Mouse (Mus musculus) E14TG2a.4 (cell line): Measurements from ENCODE around the gene Rtf2.

Experiments
- H3K27me3 ChIP-seq: 2 replicates; pipeline ENCODE4 v1.6.1; 2014; ENCODE audit warnings: low read length, control low read depth; ENCODE audit not compliant: insufficient read depth
- H3K36me3 ChIP-seq: 2 replicates; pipeline ENCODE4 v1.6.1; 2014; ENCODE audit warnings: low read length, control low read depth; ENCODE audit not compliant: insufficient read depth
- H3K4me1 ChIP-seq: replicated peaks from 2 replicates; pipeline ENCODE4 v1.6.1; 2014; ENCODE audit warnings: low read depth, low read length, control low read depth
- H3K4me3 ChIP-seq: replicated peaks from 2 replicates; pipeline ENCODE4 v1.5.1; 2014; ENCODE audit warnings: mild to moderate bottlenecking, low read length
- H3K9me3 ChIP-seq: 2 replicates; pipeline ENCODE4 v1.6.1; 2014; ENCODE audit warnings: low read length, control low read depth
- CTCF ChIP-seq: conservative IDR thresholded peaks from 2 replicates; pipeline ENCODE4 v1.5.1; 2014; ENCODE audit warnings: low read length
- NANOG ChIP-seq: IDR thresholded peaks from 2 replicates; pipeline ENCODE4 v1.6.1; 2014; ENCODE audit warnings: borderline replicate concordance, low read length, mixed read lengths
- POU5F1 ChIP-seq: IDR thresholded peaks from 2 replicates; pipeline ENCODE4 v1.6.1; 2014; ENCODE audit warnings: low read length, borderline replicate concordance

Rtf2 gene

DNA sequence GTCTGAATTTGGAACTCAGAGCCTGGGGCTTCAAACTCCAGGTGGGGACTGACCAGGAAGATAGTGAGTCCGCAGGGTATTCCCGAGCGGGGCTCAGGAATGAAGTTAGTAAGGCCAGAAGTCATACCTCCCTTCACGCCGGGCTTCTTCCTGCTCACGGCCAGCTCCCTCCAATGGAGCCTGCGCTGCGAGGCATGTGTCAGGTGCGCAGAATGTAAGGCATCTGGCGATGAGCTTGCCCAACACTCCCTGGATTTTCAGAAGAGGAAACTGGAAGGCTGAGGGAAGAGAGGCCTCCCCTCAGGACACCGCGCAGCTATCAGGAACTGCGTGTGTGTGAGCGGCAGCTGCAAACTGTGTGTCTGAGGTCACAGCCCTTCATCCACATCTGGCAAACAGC is 61.8 kb downstream of the Rtf2 start:
- no peak overlapping the region; the same call in 1 of the 2 replicates for H3K4me3 ChIP-seq
- no peaks in the 10 kb centered on the region for H3K9me3 ChIP-seq
- H3K4me1 ChIP-seq: peaks cover 49% of the 10 kb centered on the region
- H3K27me3 ChIP-seq: peaks cover 5% of the 10 kb centered on the region; the same call in 1 of the 2 replicates
- TF ChIP-seq NANOG: no peak
- TF ChIP-seq CTCF: no peak
- TF ChIP-seq POU5F1: no peak
- H3K36me3 ChIP-seq: no peaks in the 10 kb centered on the region

DNA sequence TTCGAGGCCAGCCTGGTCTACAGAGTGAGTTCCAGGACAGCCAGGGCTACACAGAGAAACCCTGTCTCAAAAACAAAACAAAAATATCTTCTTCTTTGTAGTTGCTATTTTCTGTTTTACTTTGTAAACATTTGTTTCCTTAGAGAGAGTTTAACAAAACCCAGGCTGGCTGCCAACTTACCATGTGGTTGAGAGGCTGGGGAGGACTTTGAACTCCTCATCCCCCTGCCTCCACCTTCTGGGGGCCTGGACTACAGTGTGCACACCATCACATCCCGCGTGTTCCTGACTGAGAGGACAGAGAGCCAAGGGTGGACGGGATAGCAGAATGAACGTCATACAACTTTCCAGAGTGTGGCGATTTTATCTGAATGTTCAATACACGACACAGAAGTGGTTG is 65.8 kb downstream of the Rtf2 start:
- TF ChIP-seq NANOG: no peak
- no peak for TF ChIP-seq CTCF
- no peak for TF ChIP-seq POU5F1
- no peaks in the 10 kb centered on the region for H3K36me3 ChIP-seq
- peaks cover 42% of the 10 kb centered on the region for H3K4me1 ChIP-seq
- peaks cover 5% of the 10 kb centered on the region; the same call in 1 of the 2 replicates for H3K27me3 ChIP-seq
- no peak overlapping the region for H3K4me3 ChIP-seq
- H3K9me3 ChIP-seq: no peaks in the 10 kb centered on the region

DNA sequence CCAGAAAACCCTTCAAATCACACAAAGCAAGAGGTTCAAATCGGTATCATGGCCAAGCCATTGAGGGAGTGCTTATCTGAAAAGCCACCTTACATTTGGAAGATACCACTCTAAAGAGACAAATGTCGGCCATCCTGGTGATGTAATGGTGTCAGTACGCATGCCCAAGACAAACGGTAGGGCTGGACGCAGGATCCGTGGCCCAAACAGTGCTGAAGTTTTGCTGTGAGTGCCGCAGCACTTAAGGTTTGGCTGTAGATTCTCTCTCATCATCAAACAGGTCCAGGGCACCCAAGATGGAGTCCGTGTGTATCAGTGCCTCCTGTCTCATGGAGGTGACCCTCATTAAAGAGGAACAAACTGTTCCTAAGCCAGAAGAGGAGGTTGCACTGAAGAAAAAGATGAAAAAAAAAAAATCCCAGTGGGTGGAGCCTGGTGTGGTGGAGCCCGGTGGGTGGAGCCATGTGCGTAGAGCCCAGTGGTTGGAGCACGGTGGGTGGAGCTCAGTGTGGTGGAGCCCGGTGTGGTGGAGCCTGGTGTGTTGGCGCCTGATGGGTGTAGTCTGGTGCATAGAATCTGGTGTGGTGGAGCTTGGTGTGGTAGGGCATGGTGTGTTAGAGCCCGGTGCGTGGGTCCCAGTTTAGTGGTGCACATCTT is 69.8 kb downstream of the Rtf2 start:
- 0 out of 2 replicates have a peak overlapping the region, but pooled peaks have one; percentile 26 for H3K4me3 ChIP-seq
- peaks cover 7% of the 10 kb centered on the region; the same call in 1 of the 2 replicates for H3K27me3 ChIP-seq
- H3K4me1 ChIP-seq: peaks cover 61% of the 10 kb centered on the region
- no peaks in the 10 kb centered on the region for H3K36me3 ChIP-seq
- no peak for TF ChIP-seq POU5F1
- TF ChIP-seq CTCF: no peak
- no peak for TF ChIP-seq NANOG
- peaks cover 1% of the 10 kb centered on the region for H3K9me3 ChIP-seq

DNA sequence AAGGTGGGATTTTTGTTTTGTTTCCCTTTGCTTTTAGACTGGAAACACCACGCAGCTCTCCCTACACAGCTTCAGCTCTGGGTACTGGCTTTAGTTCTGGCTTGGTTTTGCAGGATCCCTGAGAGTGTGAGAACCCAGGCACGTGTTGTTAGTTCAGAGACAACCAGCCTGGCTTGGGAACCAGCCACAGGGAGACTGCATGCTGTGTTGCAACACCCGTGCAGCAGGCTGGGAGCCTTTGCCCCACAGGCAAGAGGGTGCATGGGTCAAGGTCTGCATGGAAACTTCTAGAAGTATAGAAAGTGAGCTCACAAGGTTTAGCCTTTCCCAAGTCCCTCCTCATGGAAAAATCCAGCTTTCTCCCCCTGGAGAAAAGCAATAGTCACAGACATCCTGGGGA is 70.5 kb downstream of the Rtf2 start:
- TF ChIP-seq CTCF: no peak
- TF ChIP-seq POU5F1: no peak
- Histone ChIP-seq H3K4me3 (no peak overlapping the region), H3K27me3 (peaks cover 7% of the 10 kb centered on the region; the same call in 1 of the 2 replicates)

DNA sequence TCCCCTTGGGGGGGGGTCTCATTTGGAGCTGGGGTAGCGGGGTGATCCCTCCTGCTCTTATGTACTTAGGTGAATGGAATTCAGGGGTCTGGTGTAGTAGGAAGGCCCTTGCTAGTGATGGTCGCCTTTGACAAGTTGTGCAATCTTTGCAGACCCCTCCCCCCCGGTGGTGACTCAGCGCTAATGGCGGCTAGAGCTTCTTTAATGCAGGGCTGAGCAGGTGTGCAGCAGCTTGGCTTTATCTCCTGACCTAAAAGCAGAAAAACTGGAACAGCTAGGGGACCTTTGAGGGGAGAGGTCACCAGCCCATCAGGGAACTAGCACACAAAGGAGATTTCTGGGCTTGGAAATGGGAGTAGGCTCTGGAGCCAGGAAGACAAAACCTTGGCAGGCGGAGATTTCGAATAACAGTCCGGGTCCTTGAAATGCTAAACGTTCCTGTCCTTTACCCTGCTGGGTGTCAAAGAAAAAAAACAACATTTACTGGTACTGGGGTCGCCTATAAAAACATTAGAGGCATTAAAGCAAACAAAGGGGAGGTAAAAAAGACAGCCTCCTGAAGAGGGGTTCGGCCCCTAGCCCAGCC is 76.1 kb downstream of the Rtf2 start:
- Histone ChIP-seq H3K4me1 (peaks cover 81% of the 10 kb centered on the region), H3K27me3 (peaks cover 7% of the 10 kb centered on the region; the same call in 1 of the 2 replicates), H3K9me3 (peaks cover 41% of the 10 kb centered on the region), H3K36me3 (peaks cover 19% of the 10 kb centered on the region), H3K4me3 (no peak overlapping the region)
- TF ChIP-seq POU5F1: no peak
- peak; percentile 85 for TF ChIP-seq NANOG

More for the DNA sequence above, 70.5 kb downstream of the Rtf2 start:
- H3K9me3 ChIP-seq: peaks cover 8% of the 10 kb centered on the region
- H3K36me3 ChIP-seq: no peaks in the 10 kb centered on the region
- peaks cover 62% of the 10 kb centered on the region for H3K4me1 ChIP-seq
